Mouse (Mus musculus) neural tube, embryonic 11.5 days (tissue): ENCODE results near the gene Glipr1. TPM values are rescaled to one million over a fixed set of nuclear protein-coding genes. Genes with fewer than 3 reads are reported as not detected.

Source experiments
- polyA plus RNA-seq: library from polyadenylated mRNA; unstranded; fragments of >200 nt; fragmentation: Nextera tagmentation; extraction: Ambion mirVana; gene quantifications from 2 replicates; pipeline ENCODE4 v1.2.1, GENCODE M21; 2014

Gene Glipr1
- polyA plus RNA-seq, 1 experiment from 2014 or later = 1.3 TPM

Other genes starting within 250 kb of the Glipr1 start
- 58.4 and 62.4 TPM in 2 replicates for gene Krr1, start 30.0 kb downstream of the Glipr1 start, polyA plus RNA-seq
- not detected in 2 replicates for gene Glipr1l1, start 57.6 kb upstream of the Glipr1 start, polyA plus RNA-seq
- gene Glipr1l2, start 80.7 kb upstream of the Glipr1 start, polyA plus RNA-seq = not detected in 2 replicates
- gene Glipr1l3, start 157.7 kb upstream of the Glipr1 start, polyA plus RNA-seq = not detected in 2 replicates
- gene Caps2, start 161.0 kb upstream of the Glipr1 start, polyA plus RNA-seq = 0.36 and 0.50 TPM in 2 replicates